Mouse (Mus musculus) intestine, postnatal 0 days (tissue): ENCODE results near the gene Haspin. TPM values are rescaled to one million over a fixed set of nuclear protein-coding genes. Genes with fewer than 3 reads are reported as not detected.

Experiments used
- ATAC-seq: fragments of 200-750 bp; cut with Nextera tagmentation; 2 replicates; pipeline ENCODE4 v1.8.0; 2017; ENCODE audit warnings: mild to moderate bottlenecking, moderate TSS enrichment, moderate library complexity
- H3K27ac ChIP-seq: fragments of 300-500 bp; sonication (generic); 2 replicates; pipeline ENCODE4 v1.5.1; 2014; ENCODE audit warnings: mild to moderate bottlenecking, low read depth, low read length, moderate library complexity
- H3K27me3 ChIP-seq: fragments of 300-500 bp; sonication (generic); replicated peaks from 2 replicates; pipeline ENCODE4 v1.6.1; 2014; ENCODE audit warnings: low read length, mixed read lengths; ENCODE audit not compliant: control insufficient read depth, insufficient read depth
- H3K36me3 ChIP-seq: fragments of 300-500 bp; sonication (generic); 2 replicates; pipeline ENCODE4 v1.6.1; 2014; ENCODE audit warnings: mild to moderate bottlenecking, moderate library complexity; ENCODE audit not compliant: control insufficient read depth, insufficient read depth
- H3K4me1 ChIP-seq: fragments of 300-500 bp; sonication (generic); replicated peaks from 2 replicates; pipeline ENCODE4 v1.6.1; 2014; ENCODE audit warnings: antibody characterized with exemption, low read length, mixed read lengths; ENCODE audit not compliant: control insufficient read depth, insufficient read depth
- H3K4me2 ChIP-seq: fragments of 300-500 bp; sonication (generic); replicated peaks from 2 replicates; pipeline ENCODE4 v1.6.1; 2014; ENCODE audit warnings: low read depth, mild to moderate bottlenecking, moderate library complexity
- H3K4me3 ChIP-seq: fragments of 300-500 bp; sonication (generic); 2 replicates; pipeline ENCODE4 v1.5.1; 2014; ENCODE audit warnings: low read depth, low read length
- H3K9ac ChIP-seq: fragments of 300-500 bp; sonication (generic); 2 replicates; pipeline ENCODE4 v1.6.1; 2014; ENCODE audit warnings: mild to moderate bottlenecking, low read depth, low read length
- H3K9me3 ChIP-seq: fragments of 300-500 bp; sonication (generic); 2 replicates; pipeline ENCODE4 v1.6.1; 2016; ENCODE audit warnings: mixed run types; ENCODE audit not compliant: control insufficient read depth
- CTCF ChIP-seq: sonication (generic); IDR thresholded peaks from 2 replicates; pipeline ENCODE4 v1.5.1; 2016; ENCODE audit warnings: low read depth, mild to moderate bottlenecking, control low read depth, antibody characterized with exemption, moderate library complexity
- WGBS: fragments of 180-500 bp; shearing (Covaris S2); extraction: QIAGEN DNeasy Blood & Tissue Kit; methylation state at CpG from one replicate; pipeline ENCODE4 v1.1.7; 2014; 5-methylcytosine and 5-hydroxymethylcytosine counted together
- polyA plus RNA-seq: library from polyadenylated mRNA; unstranded; fragments of >200 nt; fragmentation: Nextera tagmentation; extraction: Ambion mirVana; gene quantifications from 2 replicates; pipeline ENCODE4 v1.2.1, GENCODE M21; 2015

Haspin gene
- polyA plus RNA-seq, 1 experiment from 2014 or later: 5.7 TPM

- H3K9me3 ChIP-seq: no peaks in the 10 kb centered on the region
- no peaks in the 10 kb centered on the region for H3K27me3 ChIP-seq
- 0 out of 2 replicates have a peak, but pooled peaks cover 4% of the 10 kb centered on the region for H3K4me1 ChIP-seq
- TF ChIP-seq CTCF: no peak
- peaks cover 13% of the 10 kb centered on the region for H3K36me3 ChIP-seq
- H3K9ac ChIP-seq: peak within 1 kb of the TSS; percentile 88
- H3K4me3 ChIP-seq: peak within 1 kb of the TSS; percentile 98
- peak within 1 kb of the TSS; percentile 95 for H3K27ac ChIP-seq
- under 1% methylated on average over 77 of the region's 81 CpGs for WGBS
- peak; percentile 97 for ATAC-seq
- H3K4me2 ChIP-seq: peak within 1 kb of the TSS; percentile 86
Measured at GRCm38 (mm10) chr11:73176608-73177508, 38.8 kb upstream of the Haspin start, which contains the start of the genes Emc6 and Tax1bp3. Gene Emc6 (minus strand): TSS chr11:73177037. Gene Tax1bp3 (plus strand): TSS chr11:73177083.

GRCm38 (mm10) chr11:73176186-73176585, 38.1 kb upstream of the Haspin start:
- H3K27me3 ChIP-seq: no peaks in the 10 kb centered on the region
- under 1% methylated on average over 15 of the region's 15 CpGs for WGBS
- 0 out of 2 replicates have a peak, but pooled peaks cover 4% of the 10 kb centered on the region for H3K4me1 ChIP-seq
- H3K9me3 ChIP-seq: no peaks in the 10 kb centered on the region
- no peak for TF ChIP-seq CTCF
- ATAC-seq: no peak
- peak overlapping the region; percentile 88 for H3K9ac ChIP-seq
- peak overlapping the region; percentile 95 for H3K27ac ChIP-seq
- peak overlapping the region; percentile 86 for H3K4me2 ChIP-seq
- H3K36me3 ChIP-seq: peaks cover 13% of the 10 kb centered on the region
- peak overlapping the region; percentile 98 for H3K4me3 ChIP-seq

- H3K27ac ChIP-seq: peak overlapping the region; percentile 54; the same call in 1 of the 2 replicates
- ATAC-seq: 0 out of 2 replicates have a peak, but pooled peaks have one; percentile 9
- no peaks in the 10 kb centered on the region for H3K27me3 ChIP-seq
- no peaks in the 10 kb centered on the region for H3K9me3 ChIP-seq
- peak overlapping the region; percentile 86 for H3K4me2 ChIP-seq
- H3K4me1 ChIP-seq: 0 out of 2 replicates have a peak, but pooled peaks cover 4% of the 10 kb centered on the region
- H3K9ac ChIP-seq: 0 out of 2 replicates have a peak overlapping the region, but pooled peaks have one; percentile 88
- WGBS: 18% methylated on average over 8 of the region's 8 CpGs
- no peak for TF ChIP-seq CTCF
- H3K4me3 ChIP-seq: peak overlapping the region; percentile 98
- H3K36me3 ChIP-seq: peaks cover 11% of the 10 kb centered on the region
Measured at GRCm38 (mm10) chr11:73175612-73176011, 37.5 kb upstream of the Haspin start.

- no peaks in the 10 kb centered on the region for H3K27me3 ChIP-seq
- ATAC-seq: no peak
- no peaks in the 10 kb centered on the region for H3K4me1 ChIP-seq
- H3K4me2 ChIP-seq: no peak overlapping the region
- H3K36me3 ChIP-seq: peaks cover 7% of the 10 kb centered on the region
- 0 out of 2 replicates have a peak overlapping the region, but pooled peaks have one; percentile 0 for H3K27ac ChIP-seq
- WGBS: 37% methylated on average over 5 of the region's 5 CpGs
- no peak for TF ChIP-seq CTCF
- no peak overlapping the region for H3K4me3 ChIP-seq
- H3K9me3 ChIP-seq: no peaks in the 10 kb centered on the region
- H3K9ac ChIP-seq: no peak overlapping the region; the same call in 1 of the 2 replicates
Measured at GRCm38 (mm10) chr11:73172186-73172585, 34.1 kb upstream of the Haspin start.

GRCm38 (mm10) chr11:73169231-73169630, 31.1 kb upstream of the Haspin start:
- no peak overlapping the region for H3K4me2 ChIP-seq
- H3K4me1 ChIP-seq: no peaks in the 10 kb centered on the region
- H3K36me3 ChIP-seq: peaks cover under 1% of the 10 kb centered on the region; the same call in 1 of the 2 replicates
- H3K27me3 ChIP-seq: no peaks in the 10 kb centered on the region
- H3K4me3 ChIP-seq: no peak overlapping the region
- no peaks in the 10 kb centered on the region for H3K9me3 ChIP-seq
- H3K9ac ChIP-seq: no peak overlapping the region
- peak; percentile 82 for TF ChIP-seq CTCF
- ATAC-seq: peak; percentile 35; the same call in 1 of the 2 replicates
- H3K27ac ChIP-seq: no peak overlapping the region
- 51% methylated on average over 4 of the region's 4 CpGs for WGBS

- 80% methylated on average over 6 of the region's 6 CpGs for WGBS
- H3K27me3 ChIP-seq: no peaks in the 10 kb centered on the region
- no peak overlapping the region for H3K4me3 ChIP-seq
- ATAC-seq: no peak
- no peak overlapping the region for H3K4me2 ChIP-seq
- H3K27ac ChIP-seq: no peak overlapping the region
- no peaks in the 10 kb centered on the region for H3K9me3 ChIP-seq
- H3K9ac ChIP-seq: no peak overlapping the region
- no peaks in the 10 kb centered on the region for H3K4me1 ChIP-seq
- no peak for TF ChIP-seq CTCF
- H3K36me3 ChIP-seq: no peaks in the 10 kb centered on the region
Measured at GRCm38 (mm10) chr11:73168576-73168975, 30.5 kb upstream of the Haspin start.
